Mouse (Mus musculus): ENCODE measurements around the gene Acer1.

Gene Acer1

GRCm38 (mm10) chr17:56989467-56990114 is 7.7 kb upstream of the Acer1 start:
- no peak for DNase-seq (ENCODE audit: low spot score in 2 of 2)

GRCm38 (mm10) chr17:56988921-56989430 is 7.0 kb upstream of the Acer1 start:
- DNase-seq (ENCODE audit: low spot score in 2 of 2): no peak

DNA sequence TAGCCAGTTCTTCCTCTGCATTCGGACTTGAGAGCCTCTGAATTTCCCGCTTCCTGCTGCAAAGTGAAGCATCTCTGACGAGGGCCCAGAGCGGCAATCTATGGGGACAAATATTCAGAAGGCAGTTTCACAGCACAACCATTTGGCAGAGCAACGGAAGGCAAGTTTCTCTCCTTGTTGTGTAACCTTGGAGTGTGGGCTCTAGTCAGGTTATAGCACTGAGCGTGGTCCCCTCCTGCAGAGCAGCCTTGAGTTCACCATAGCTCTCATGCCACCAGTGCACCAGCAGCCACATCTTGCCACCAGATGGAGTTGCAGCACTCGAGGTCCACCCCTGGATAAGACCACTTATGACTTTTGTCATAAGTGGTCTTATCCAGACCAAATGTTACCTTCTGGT is 6.5 kb upstream of the Acer1 start:
- DNase-seq (ENCODE audit: low spot score in 2 of 2): no peak

DNA sequence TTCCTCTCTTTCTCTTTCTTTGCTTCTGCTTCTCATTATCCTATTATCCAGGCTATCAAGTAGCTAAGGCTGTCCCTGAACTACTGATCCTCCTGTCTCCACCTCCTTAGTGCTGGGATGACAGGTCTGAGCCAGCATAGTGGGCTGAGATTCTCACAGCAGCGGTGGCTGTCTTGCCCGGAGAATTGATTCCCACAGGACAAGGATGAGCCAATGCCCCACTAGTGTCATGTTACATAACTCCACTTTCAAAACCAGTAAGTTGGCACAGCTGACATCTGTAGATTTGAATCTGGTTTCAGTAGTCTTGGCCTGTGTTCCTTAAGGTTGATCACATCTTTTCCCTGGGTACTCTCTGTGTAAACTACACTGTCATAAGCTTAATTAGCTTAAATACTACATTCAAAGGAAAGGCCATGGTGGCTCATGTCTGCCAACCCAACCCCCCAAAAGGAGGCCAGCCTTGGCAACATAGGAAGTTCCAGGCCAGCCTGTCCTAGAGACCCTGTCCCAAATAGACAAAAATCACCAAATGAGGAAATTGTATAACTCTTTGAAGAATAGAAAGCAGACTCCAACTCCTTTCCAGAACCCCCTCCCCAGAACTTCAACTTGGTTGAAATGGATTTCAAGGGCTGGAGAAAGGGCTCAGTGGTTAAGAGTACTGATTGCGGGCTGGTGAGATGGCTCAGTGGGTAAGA is 4.3 kb upstream of the Acer1 start:
- DNase-seq (ENCODE audit: low spot score in 2 of 2): no peak

- DNase-seq (ENCODE audit: low spot score in 2 of 2): no peak
Observed at GRCm38 (mm10) chr17:56985656-56986055, 3.7 kb upstream of the Acer1 start.

DNA sequence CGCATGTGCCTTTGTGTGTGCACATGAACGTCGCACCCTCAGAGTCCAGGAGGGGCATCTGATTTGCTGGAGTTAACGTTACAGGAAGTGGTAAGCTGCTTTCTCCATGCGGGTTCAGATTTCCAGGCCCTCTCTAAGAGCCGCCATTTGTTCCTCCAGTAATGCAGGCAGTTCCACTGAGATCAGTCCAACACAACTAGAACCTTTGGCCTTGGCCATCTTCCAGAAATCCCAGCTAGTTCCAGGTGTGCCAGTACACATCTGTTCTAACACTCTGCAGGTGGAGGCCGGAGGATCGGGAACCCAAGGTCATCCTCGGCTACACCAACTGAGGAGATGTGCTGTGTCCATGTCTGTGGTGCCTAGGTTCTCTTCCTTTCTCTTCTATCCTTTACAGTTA is 3.0 kb upstream of the Acer1 start:
- DNase-seq (ENCODE audit: low spot score in 2 of 2): no peak

DNA sequence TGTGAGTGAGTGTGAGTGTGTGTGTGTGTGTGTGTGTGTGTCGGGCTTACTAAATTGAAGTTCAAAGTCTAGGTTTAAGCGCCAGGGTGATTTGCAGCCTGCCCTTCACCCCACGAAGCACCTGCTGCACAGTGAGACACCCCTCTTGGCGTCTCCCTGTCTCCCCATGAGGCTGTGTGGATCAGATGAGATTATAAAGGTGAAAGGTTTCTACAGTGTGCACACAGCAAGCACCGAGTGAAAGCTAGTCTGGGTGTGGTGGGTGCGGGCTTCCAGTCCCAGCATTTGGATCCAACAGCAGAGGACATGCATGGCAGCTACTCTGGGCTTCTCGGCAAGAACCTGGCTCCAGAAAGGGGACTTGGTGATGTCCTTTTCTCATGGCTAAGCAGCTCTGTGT is 877 bp downstream of the Acer1 start:
- DNase-seq (ENCODE audit: low spot score in 2 of 2): no peak

DNA sequence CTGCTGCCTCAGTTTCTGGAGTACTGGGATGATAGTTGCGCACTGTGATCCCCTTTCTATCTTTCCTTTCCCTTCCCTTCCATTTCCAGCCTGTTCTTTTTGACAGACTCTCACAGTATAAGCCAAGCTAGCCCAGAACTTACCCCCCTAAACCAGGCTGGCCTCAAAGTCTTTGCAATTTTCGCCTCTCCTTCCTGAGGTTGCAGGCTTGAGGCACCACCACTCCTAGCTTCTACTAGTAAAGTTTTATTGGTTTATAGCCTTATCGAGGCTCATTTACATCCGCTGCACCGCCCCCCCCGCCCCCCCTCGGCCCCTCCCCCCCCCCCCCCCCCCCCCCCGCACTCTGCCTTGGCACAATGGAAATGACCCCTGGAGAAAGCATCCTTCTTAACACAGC is 2.4 kb downstream of the Acer1 start:
- no peak for DNase-seq (ENCODE audit: low spot score in 2 of 2)

DNA sequence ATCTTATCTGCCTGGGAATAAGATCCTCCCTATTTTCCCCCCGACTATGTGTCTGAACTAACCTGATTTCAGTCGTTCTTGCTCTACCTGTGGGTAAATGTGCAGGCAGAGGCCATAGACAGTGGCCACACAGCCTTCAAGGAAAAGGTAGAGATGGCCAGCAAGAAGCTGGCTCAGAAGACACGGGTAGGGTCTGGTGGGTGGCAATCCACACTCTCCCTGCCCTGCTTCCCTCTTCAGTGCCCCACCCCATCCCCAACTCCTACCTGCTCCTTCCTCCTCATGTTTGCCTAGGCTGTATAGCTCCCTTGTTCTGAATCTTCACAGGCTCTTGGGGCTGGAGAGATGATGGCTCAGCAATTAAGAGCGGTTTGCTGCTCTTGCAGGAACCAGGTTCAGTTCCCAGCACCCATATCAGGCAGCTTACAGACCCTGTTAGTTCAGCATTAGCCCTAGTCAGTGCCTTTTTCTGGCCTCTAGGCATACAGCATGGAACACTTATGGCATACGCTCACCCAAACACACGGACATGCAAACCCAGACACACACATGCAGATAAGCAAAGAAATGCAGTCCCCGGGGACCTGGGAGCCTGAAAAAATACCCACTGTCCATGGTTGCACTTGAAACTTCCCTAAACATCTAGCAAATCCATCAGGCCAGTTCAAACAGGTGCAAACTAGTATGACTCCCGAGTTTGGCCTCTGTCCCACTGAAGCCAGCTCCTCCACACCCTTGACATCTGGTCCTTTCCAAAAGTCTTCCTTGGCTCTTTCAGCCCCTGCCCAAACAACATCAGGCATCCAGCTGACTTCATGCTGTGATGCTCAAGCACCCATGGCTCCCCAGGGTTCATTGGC is 5.2 kb downstream of the Acer1 start:
- no peak for DNase-seq (ENCODE audit: low spot score in 2 of 2)

DNA sequence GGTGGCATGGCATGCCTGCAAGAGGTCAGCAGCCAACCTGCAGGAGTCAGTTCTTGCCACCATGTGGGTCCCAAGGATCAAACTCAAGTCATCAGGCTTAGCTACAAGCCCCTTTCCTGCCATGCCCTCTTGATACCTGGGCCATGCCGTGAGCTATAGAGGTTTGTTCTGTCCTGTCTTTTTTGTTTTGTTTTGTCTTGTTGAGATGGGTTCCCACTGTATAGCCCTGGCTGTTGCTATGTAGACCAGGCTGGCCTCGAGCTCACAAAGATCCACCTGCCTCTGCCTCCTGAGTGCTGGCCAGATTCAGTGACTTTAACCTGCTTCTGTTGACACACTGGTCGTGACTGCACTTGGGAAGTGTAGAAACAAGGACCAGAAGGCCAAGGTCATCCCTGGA is 6.5 kb downstream of the Acer1 start:
- DNase-seq (ENCODE audit: low spot score in 2 of 2): no peak

- no peak for DNase-seq (ENCODE audit: low spot score in 2 of 2)
Observed at GRCm38 (mm10) chr17:56974708-56975240, 7.2 kb downstream of the Acer1 start.

DNA sequence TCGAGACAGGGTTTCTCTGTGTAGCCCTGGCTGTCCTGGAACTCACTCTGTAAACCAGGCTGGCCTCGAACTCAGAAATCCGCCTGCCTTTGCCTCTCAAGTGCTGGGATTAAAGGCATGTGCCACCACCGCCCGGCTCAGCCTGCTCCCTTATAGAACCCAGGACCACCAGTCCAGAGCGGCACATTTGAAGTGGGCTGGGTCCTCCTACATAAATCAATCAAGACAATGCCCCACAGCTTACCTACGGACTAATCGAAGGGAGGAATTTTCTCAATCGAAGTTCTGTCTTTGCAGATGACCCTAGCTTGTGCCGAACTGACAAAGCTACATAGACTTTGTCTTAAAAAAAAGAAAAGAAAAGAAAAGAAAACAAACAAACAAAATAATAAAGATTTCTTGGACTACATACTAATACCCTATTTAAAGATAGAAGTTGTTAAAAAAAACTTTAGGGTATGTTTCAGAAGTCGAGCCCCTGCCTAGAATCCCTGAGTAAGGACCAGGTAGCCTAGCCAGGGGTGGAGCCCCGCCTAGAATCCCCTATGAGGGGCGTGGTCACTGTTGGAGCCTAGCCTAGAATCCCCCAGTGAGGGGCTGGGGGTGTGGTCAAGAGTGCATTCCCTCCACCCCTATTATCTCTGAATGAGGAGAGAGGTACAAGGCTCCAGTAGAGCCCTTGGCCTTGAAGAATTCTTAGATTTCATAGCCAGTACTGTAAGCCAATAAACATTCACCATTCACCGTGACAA is 7.8 kb downstream of the Acer1 start:
- DNase-seq (ENCODE audit: low spot score in 2 of 2): no peak

GRCm38 (mm10) chr17:56970081-56970480 is 11.8 kb downstream of the Acer1 start:
- DNase-seq (ENCODE audit: low spot score in 2 of 2): no peak

- DNase-seq (ENCODE audit: low spot score in 2 of 2): no peak
Observed at GRCm38 (mm10) chr17:56969321-56969720, 12.6 kb downstream of the Acer1 start.

GRCm38 (mm10) chr17:56963646-56964045 is 18.3 kb downstream of the Acer1 start:
- no peak for DNase-seq (ENCODE audit: low spot score in 2 of 2)

GRCm38 (mm10) chr17:56962642-56963405 is 19.1 kb downstream of the Acer1 start:
- no peak for DNase-seq (ENCODE audit: low spot score in 2 of 2)

DNA sequence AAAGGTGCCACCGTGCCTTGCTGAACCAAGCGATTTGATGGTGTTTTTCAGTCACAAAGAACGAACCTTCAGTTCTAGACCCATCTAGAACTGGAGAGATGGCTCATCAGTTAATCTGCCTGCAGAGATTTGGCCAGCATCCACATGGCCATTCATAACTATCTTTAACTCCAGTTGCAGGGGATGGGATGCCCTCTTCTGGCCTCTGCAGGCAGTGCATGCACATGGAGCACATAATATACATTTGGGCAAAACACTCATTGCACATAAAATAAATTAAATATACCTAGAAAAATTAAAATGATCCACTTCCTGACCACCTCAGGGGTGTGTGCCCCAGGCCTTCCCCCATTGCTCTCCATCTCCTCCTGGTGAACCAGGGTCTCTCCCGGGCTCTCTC is 20.0 kb downstream of the Acer1 start:
- DNase-seq (ENCODE audit: low spot score in 2 of 2): no peak

GRCm38 (mm10) chr17:56958667-56959066 is 23.3 kb downstream of the Acer1 start:
- DNase-seq (ENCODE audit: low spot score in 2 of 2): no peak

DNA sequence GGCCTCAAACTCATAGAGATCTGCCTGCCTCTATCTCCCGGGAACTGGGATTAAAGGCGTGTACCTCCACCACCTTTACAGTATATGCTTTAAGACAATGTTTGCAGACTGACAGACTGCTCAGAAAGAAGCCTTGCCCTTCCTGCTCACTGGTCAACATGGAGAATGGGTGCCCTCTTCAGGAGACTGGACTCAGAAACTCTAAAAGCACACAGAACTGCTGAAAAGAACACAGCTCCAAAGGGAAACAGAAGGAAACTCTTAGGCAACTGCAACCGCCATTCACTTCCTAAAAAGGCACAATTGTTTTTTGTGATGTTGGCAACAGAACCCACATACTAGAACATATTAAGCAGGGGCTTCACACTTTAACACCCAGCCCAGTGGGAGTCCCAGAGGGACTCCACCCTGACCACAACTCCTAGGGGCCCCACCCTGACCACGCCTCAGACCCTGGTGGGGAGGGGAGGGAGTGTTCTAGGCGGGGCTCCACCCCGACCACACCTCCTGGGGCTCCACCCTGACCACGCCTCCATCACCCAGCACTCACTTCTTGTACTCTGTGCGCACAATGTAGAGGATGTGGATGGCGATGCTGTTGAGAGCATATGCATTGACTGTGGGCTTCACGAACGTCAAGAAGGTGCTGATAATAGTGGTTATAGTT is 24.0 kb downstream of the Acer1 start:
- no peak for DNase-seq (ENCODE audit: low spot score in 2 of 2)

- no peak for DNase-seq (ENCODE audit: low spot score in 2 of 2)
Observed at GRCm38 (mm10) chr17:56954871-56955270, 27.1 kb downstream of the Acer1 start.
